Mouse (Mus musculus) MEL (cell line): ENCODE measurements around the gene Otud7b. TPM values are rescaled to one million over a fixed set of nuclear protein-coding genes. Genes with fewer than 3 reads are reported as not detected.

ENCODE experiments used
- DNase-seq: peaks from one replicate; pipeline ENCODE4 v3.0.0; 2011; ENCODE audit warnings: low read depth, low spot score
- H3K27ac ChIP-seq: 2 replicates; pipeline ENCODE4 v1.5.1; 2012; ENCODE audit warnings: low read depth, mild to moderate bottlenecking, control low read depth, low read length, moderate library complexity; ENCODE audit not compliant: control insufficient read depth
- H3K27me3 ChIP-seq, 2 experiments: fragments of 150-350 bp in 1 of 2; sonication (generic) in 1 of 2; 2 replicates each; pipeline ENCODE4 v1.6.1; 2012; ENCODE audit warnings: low read length in 2 of 2, mild to moderate bottlenecking in 2 of 2, improper control_type of control experiment in 1 of 2, moderate library complexity in 1 of 2; ENCODE audit not compliant: insufficient read depth in 2 of 2, control insufficient read depth in 1 of 2
- H3K36me3 ChIP-seq, 2 experiments: 2 replicates each; pipeline ENCODE4 v1.6.1; 2012 to 2014; ENCODE audit warnings: low read length in 2 of 2, improper control_type of control experiment in 1 of 2, inconsistent platforms in 1 of 2, mild to moderate bottlenecking in 1 of 2; ENCODE audit not compliant: insufficient read depth in 2 of 2, control insufficient read depth in 1 of 2
- H3K4me1 ChIP-seq, 2 experiments: fragments of 150-350 bp in 1 of 2; sonication (generic) in 1 of 2; 2 replicates each; pipeline ENCODE4 v1.6.1; 2012; ENCODE audit warnings: low read length in 2 of 2, improper control_type of control experiment in 1 of 2, mild to moderate bottlenecking in 1 of 2; ENCODE audit not compliant: insufficient read depth in 2 of 2, control insufficient read depth in 1 of 2
- H3K4me3 ChIP-seq, 2 experiments: fragments of 150-350 bp in 1 of 2; sonication (generic) in 1 of 2; 2 replicates each; pipeline ENCODE4 v1.5.1; 2012; ENCODE audit warnings: low read depth in 2 of 2, low read length in 2 of 2, mild to moderate bottlenecking in 2 of 2, moderate library complexity in 2 of 2, control low read depth in 1 of 2, improper control_type of control experiment in 1 of 2; ENCODE audit not compliant: control insufficient read depth in 1 of 2, insufficient read depth in 1 of 2
- H3K79me2 ChIP-seq: 2 replicates; pipeline ENCODE4 v1.6.1; 2012; ENCODE audit warnings: mild to moderate bottlenecking, low read length, moderate library complexity; ENCODE audit not compliant: control insufficient read depth, poor library complexity, insufficient read depth
- H3K9ac ChIP-seq: 2 replicates; pipeline ENCODE4 v1.6.1; 2012; ENCODE audit warnings: low read depth, mild to moderate bottlenecking, control low read depth, low read length, moderate library complexity; ENCODE audit not compliant: control insufficient read depth, poor library complexity, severe bottlenecking
- H3K9me3 ChIP-seq: fragments of 150-350 bp; sonication (generic); replicated peaks from 2 replicates; pipeline ENCODE4 v1.6.1; 2012; ENCODE audit warnings: mild to moderate bottlenecking, low read length, improper control_type of control experiment, moderate library complexity; ENCODE audit not compliant: insufficient read depth
- CHD1 ChIP-seq: IDR thresholded peaks from 2 replicates; pipeline ENCODE4 v1.6.1; 2012; ENCODE audit warnings: low read depth, mild to moderate bottlenecking, inconsistent platforms, low read length, improper control_type of control experiment
- CTCF ChIP-seq, 3 experiments: IDR thresholded peaks in 2 of 3; conservative IDR thresholded peaks in 1 of 3; 2 replicates each; pipeline ENCODE4 v1.5.1; 2011 to 2012; ENCODE audit warnings: low read length in 3 of 3, low read depth in 2 of 3, mild to moderate bottlenecking in 2 of 3, improper control_type of control experiment in 1 of 3, inconsistent platforms in 1 of 3, mixed read lengths in 1 of 3, moderate library complexity in 1 of 3; ENCODE audit not compliant: control insufficient read depth in 1 of 3, insufficient read depth in 1 of 3, poor library complexity in 1 of 3, severe bottlenecking in 1 of 3
- ETS1 ChIP-seq: IDR thresholded peaks from 2 replicates; pipeline ENCODE4 v1.6.1; 2012; ENCODE audit warnings: low read depth, mild to moderate bottlenecking, inconsistent platforms, low read length, improper control_type of control experiment, moderate library complexity
- GABPA ChIP-seq: IDR thresholded peaks from 2 replicates; pipeline ENCODE4 v1.6.1; 2012; ENCODE audit warnings: low read depth, mild to moderate bottlenecking, inconsistent platforms, low read length, improper control_type of control experiment, moderate library complexity
- GATA1 ChIP-seq: IDR thresholded peaks from 2 replicates; pipeline ENCODE4 v1.6.1; 2011; ENCODE audit warnings: low read depth, low read length, improper control_type of control experiment
- MAZ ChIP-seq: IDR thresholded peaks from 2 replicates; pipeline ENCODE4 v1.6.1; 2012; ENCODE audit warnings: low read depth, mild to moderate bottlenecking, inconsistent platforms, low read length, improper control_type of control experiment
- MEF2A ChIP-seq: IDR thresholded peaks from 2 replicates; pipeline ENCODE4 v1.6.1; 2014; ENCODE audit warnings: low read depth, mild to moderate bottlenecking, inconsistent platforms, low read length, improper control_type of control experiment; ENCODE audit not compliant: poor library complexity, insufficient replicate concordance, severe bottlenecking; ENCODE audit errors: extremely low read depth
- MXI1 ChIP-seq: IDR thresholded peaks from 2 replicates; pipeline ENCODE4 v1.6.1; 2011; ENCODE audit warnings: mild to moderate bottlenecking, low read depth, low read length, improper control_type of control experiment
- MYB ChIP-seq: IDR thresholded peaks from 2 replicates; pipeline ENCODE4 v1.6.1; 2011; ENCODE audit warnings: mild to moderate bottlenecking, low read depth, low read length, improper control_type of control experiment
- MYC ChIP-seq: IDR thresholded peaks from 2 replicates; pipeline ENCODE4 v1.6.1; 2011; ENCODE audit warnings: low read depth, mild to moderate bottlenecking, low read length, improper control_type of control experiment, moderate library complexity
- NELFE ChIP-seq: IDR thresholded peaks from 2 replicates; pipeline ENCODE4 v1.6.1; 2011; ENCODE audit warnings: low read depth, low read length, improper control_type of control experiment
- POLR2AphosphoS2 ChIP-seq: IDR thresholded peaks from 2 replicates; pipeline ENCODE4 v1.6.1; 2011; ENCODE audit warnings: low read length, improper control_type of control experiment
- POLR2AphosphoS5 ChIP-seq: IDR thresholded peaks from 2 replicates; pipeline ENCODE4 v1.6.1; 2012; ENCODE audit warnings: low read depth, borderline replicate concordance, mild to moderate bottlenecking, inconsistent platforms, low read length, moderate library complexity, mixed read lengths
- RAD21 ChIP-seq: IDR thresholded peaks from 2 replicates; pipeline ENCODE4 v1.6.1; 2011; ENCODE audit warnings: mild to moderate bottlenecking, low read depth, low read length, improper control_type of control experiment
- RCOR1 ChIP-seq: IDR thresholded peaks from 2 replicates; pipeline ENCODE4 v1.6.1; 2012; ENCODE audit warnings: low read depth, mild to moderate bottlenecking, inconsistent platforms, low read length, improper control_type of control experiment
- SIN3A ChIP-seq: IDR thresholded peaks from 2 replicates; pipeline ENCODE4 v1.6.1; 2012; ENCODE audit warnings: low read length, improper control_type of control experiment, inconsistent platforms
- SMC3 ChIP-seq: IDR thresholded peaks from 2 replicates; pipeline ENCODE4 v1.6.1; 2011; ENCODE audit warnings: low read depth, low read length, improper control_type of control experiment
- TAL1 ChIP-seq: IDR thresholded peaks from 2 replicates; pipeline ENCODE4 v1.6.1; 2012; ENCODE audit warnings: mild to moderate bottlenecking, inconsistent platforms, low read length, moderate library complexity, mixed read lengths
- TBP ChIP-seq: IDR thresholded peaks from 2 replicates; pipeline ENCODE4 v1.8.0; 2011; ENCODE audit warnings: low read depth, low read length, improper control_type of control experiment
- TCF12 ChIP-seq: IDR thresholded peaks from 2 replicates; pipeline ENCODE4 v1.6.1; 2014; ENCODE audit warnings: low read depth, mild to moderate bottlenecking, inconsistent platforms, low read length, improper control_type of control experiment, moderate library complexity
- USF1 ChIP-seq: IDR thresholded peaks from 2 replicates; pipeline ENCODE4 v1.6.1; 2014; ENCODE audit warnings: low read depth, mild to moderate bottlenecking, inconsistent platforms, low read length, improper control_type of control experiment, moderate library complexity
- polyA plus RNA-seq, 2 experiments: library from polyadenylated mRNA; stranded (reverse) in 1 of 2; unstranded in 1 of 2; fragments of >175 nt in 1 of 2; fragments of >200 nt in 1 of 2; gene quantifications; 2 replicates each; pipeline versions ENCODE4 v1.2.1 to v1.2.4; 2012; ENCODE audit warnings: low replicate concordance in 2 of 2, low read depth in 1 of 2; ENCODE audit not compliant: insufficient read length in 2 of 2, insufficient read depth in 1 of 2, missing spikeins in 1 of 2
- total RNA-seq: library from RNA; depleted of rRNA; stranded (reverse); fragments of 300-350 nt; gene quantifications from 2 replicates; pipeline ENCODE4 v1.2.3, GENCODE M21; 2012

The Otud7b gene
- total and polyA plus RNA-seq, 3 experiments, result 17.9 to 25.8 (median 24.4) TPM

DNA sequence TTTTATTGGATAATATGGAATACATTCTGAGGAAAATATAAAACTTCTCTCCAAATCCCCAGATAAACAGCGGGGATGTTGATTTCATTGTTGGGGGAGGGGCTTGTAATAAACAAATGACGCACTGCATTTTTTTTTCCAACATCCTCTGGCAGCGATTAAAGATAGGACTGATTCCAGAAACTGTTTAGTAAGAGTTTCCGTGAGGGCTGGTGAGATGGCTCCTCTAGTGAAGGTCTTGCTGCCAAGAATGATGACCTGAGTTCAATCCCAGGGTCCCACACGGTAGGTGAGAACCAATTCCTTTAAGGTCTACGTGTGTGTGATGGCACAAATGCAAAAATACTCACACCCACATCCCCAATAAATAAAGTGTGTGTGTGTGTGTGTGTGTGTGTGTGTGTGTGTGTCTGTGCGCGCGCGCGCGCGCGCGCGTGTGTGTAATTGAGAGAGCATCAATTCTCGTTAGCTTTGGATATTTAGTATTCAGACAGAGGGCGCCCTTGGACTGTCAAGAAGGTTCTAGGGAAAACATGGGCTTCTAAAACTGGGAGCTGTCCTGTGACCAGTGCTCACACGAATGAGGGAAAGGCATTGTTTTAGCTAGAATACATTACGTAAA lies 38.5 kb upstream of the Otud7b start (continued):
- TF ChIP-seq SIN3A, result peak; percentile 82
- TF ChIP-seq ETS1, result peak; percentile 83
- no peak for TF ChIP-seq MEF2A

DNA sequence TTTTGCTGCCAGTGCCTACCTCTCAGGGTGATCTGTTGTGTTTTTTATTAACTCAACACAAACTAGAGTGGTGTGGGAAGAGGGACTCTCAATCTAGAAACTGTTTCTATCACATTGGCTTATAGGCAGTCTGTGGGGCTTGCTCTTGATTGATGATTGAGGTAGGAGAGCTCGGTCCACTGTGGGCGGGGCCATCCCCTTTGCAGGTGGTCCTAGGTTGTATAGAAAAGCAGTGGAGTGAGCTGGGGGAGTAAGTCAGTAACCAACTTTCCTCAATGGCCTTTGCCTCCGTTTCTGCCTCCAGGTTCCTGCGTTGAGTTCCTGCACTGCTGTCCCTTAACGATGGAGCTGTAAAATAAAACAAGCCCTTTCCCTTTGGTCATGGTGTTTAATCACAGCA lies 37.6 kb upstream of the Otud7b start:
- Histone ChIP-seq H3K36me3 (peaks cover 0 to 23% of the 10 kb centered on the region in 2 experiments; a peak in 2 of 4 replicates), H3K27ac (no peak overlapping the region), H3K9ac (no peak overlapping the region), H3K4me3 (no peak overlapping the region), H3K4me1 (peaks cover 9 to 22% of the 10 kb centered on the region in 2 experiments), H3K79me2 (no peaks in the 10 kb centered on the region), H3K9me3 (no peaks in the 10 kb centered on the region), H3K27me3 (no peaks in the 10 kb centered on the region)
- no peak for DNase-seq
- TF ChIP-seq GABPA (no peak), MXI1 (no peak), CTCF (IDR thresholded peaks at IDR 0.05 in 2 of 3, conservative IDR thresholded peaks at IDR 0.05 in 1 of 3; ENCODE audit: control insufficient read depth in 1 of 3, insufficient read depth in 1 of 3, low read depth in 2 of 3, low read length in 3 of 3, poor library complexity in 1 of 3, severe bottlenecking in 1 of 3) (no peak), MYC (no peak), USF1 (no peak), NELFE (no peak), TCF12 (no peak), TBP (no peak), TAL1 (no peak), POLR2AphosphoS5 (no peak), RCOR1 (no peak)
- TF ChIP-seq, all 39 proteins: peak for 0

DNA sequence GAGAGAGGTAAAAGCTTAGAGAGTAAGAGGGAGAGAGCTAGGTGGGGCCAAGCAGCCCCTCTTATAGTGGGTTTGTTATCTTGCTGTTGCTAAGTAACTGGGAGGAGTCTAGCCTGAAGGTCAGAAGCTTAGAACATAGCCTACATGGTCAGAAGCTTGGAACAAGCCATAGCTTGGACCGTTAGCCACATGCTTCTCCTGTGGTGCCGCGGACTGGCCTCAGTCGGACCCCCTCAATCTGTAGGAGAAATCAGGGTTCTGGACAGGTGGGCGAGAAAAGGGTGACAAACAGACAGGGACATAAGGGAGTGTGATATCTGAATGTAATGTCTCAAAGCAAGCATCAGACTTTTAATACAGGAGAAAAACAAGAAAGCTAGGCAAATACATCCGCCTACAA lies 35.3 kb upstream of the Otud7b start:
- Histone ChIP-seq H3K4me3 (no peak overlapping the region), H3K36me3 (peaks cover 0 to 12% of the 10 kb centered on the region in 2 experiments; a peak in 2 of 4 replicates), H3K27me3 (no peaks in the 10 kb centered on the region), H3K27ac (no peak overlapping the region), H3K9ac (no peak overlapping the region), H3K4me1 (peaks cover 7 to 16% of the 10 kb centered on the region in 2 experiments), H3K9me3 (no peaks in the 10 kb centered on the region), H3K79me2 (no peaks in the 10 kb centered on the region)
- TF ChIP-seq CHD1, result no peak
- no peak for TF ChIP-seq MYB
- TF ChIP-seq GABPA, result no peak
- TF ChIP-seq MAZ, result no peak
- TF ChIP-seq SMC3, result no peak
- TF ChIP-seq TBP, result no peak
- no peak for TF ChIP-seq POLR2AphosphoS2
- TF ChIP-seq GATA1, result no peak
- TF ChIP-seq RAD21, result no peak
- TF ChIP-seq ETS1, result no peak
- no peak for DNase-seq
